Mouse (Mus musculus): ENCODE measurements around the gene Gm826.

DNA sequence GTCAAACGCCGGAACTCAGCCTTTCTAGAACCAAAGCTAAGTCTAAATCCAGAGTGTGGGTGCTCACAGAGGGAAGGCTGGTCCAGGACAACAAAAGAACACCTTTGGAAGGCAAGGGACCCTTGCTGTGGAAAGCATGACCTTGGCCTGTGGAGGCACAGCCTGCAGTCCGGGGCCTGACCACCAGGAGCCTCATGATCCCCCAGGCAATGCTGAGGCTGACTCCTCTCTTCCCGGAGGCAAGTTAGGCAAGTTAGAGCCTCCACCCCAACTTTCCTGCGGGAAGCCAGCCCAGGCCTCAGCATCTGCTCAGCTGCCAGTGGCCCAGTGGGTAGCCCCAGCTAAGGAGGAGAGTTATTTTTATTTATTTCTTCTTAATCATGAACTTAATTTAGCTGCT, 42.3 kb upstream of the Gm826 start:
- TF ChIP-seq CTCF (IDR thresholded peaks at IDR 0.05; ENCODE audit: borderline replicate concordance, extremely low read depth, insufficient read depth, insufficient read length) (no peak), POLR2A (IDR thresholded peaks at IDR 0.05; ENCODE audit: borderline replicate concordance, extremely low read depth, insufficient read depth, insufficient read length, poor library complexity, severe bottlenecking) (no peak)
